Mouse (Mus musculus) hindbrain, embryonic 13.5 days (tissue): ENCODE results near the gene Mthfr. TPM values are rescaled to one million over a fixed set of nuclear protein-coding genes. Genes with fewer than 3 reads are reported as not detected.

ENCODE experiments used
- ATAC-seq: fragments of 200-750 bp; cut with Nextera tagmentation; 2 replicates; pipeline ENCODE4 v1.8.0; 2017; ENCODE audit warnings: moderate TSS enrichment; ENCODE audit not compliant: low FRiP score
- H3K27ac ChIP-seq: fragments of 300-500 bp; sonication (generic); 2 replicates; pipeline ENCODE4 v1.5.1; 2015; ENCODE audit warnings: inconsistent platforms, mild to moderate bottlenecking, moderate library complexity
- H3K27me3 ChIP-seq: fragments of 300-500 bp; sonication (generic); 2 replicates; pipeline ENCODE4 v1.6.1; 2015; ENCODE audit warnings: mild to moderate bottlenecking, inconsistent platforms
- H3K36me3 ChIP-seq: fragments of 300-500 bp; sonication (generic); 2 replicates; pipeline ENCODE4 v1.6.1; 2015; ENCODE audit warnings: mild to moderate bottlenecking, inconsistent platforms
- H3K4me1 ChIP-seq: fragments of 300-500 bp; sonication (generic); replicated peaks from 2 replicates; pipeline ENCODE4 v1.6.1; 2015; ENCODE audit warnings: inconsistent platforms
- H3K4me2 ChIP-seq: fragments of 300-500 bp; sonication (generic); 2 replicates; pipeline ENCODE4 v1.6.1; 2015; ENCODE audit warnings: inconsistent platforms, mild to moderate bottlenecking, moderate library complexity
- H3K4me3 ChIP-seq: fragments of 300-500 bp; sonication (generic); 2 replicates; pipeline ENCODE4 v1.5.1; 2015; ENCODE audit warnings: mild to moderate bottlenecking, inconsistent platforms
- H3K9ac ChIP-seq: fragments of 300-500 bp; sonication (generic); 2 replicates; pipeline ENCODE4 v1.6.1; 2015; ENCODE audit warnings: mild to moderate bottlenecking, inconsistent platforms
- H3K9me3 ChIP-seq: fragments of 300-500 bp; sonication (generic); 2 replicates; pipeline ENCODE4 v1.6.1; 2016; ENCODE audit warnings: inconsistent platforms
- WGBS: fragments of 180-500 bp; shearing (Covaris S2); methylation state at CpG from one replicate; pipeline ENCODE4 v1.1.7; 2015; 5-methylcytosine and 5-hydroxymethylcytosine counted together
- polyA plus RNA-seq: library from polyadenylated mRNA; unstranded; fragments of >200 nt; fragmentation: Nextera tagmentation; extraction: Ambion mirVana; gene quantifications from 2 replicates; pipeline ENCODE4 v1.2.1, GENCODE M21; 2015

Mthfr gene
- polyA plus RNA-seq, 1 experiment from 2014 or later, result 22.1 TPM

- peaks cover 65% of the 10 kb centered on the region for H3K36me3 ChIP-seq
Observed at GRCm38 (mm10) chr4:148057661-148058209, 18.9 kb downstream of the Mthfr start.

DNA sequence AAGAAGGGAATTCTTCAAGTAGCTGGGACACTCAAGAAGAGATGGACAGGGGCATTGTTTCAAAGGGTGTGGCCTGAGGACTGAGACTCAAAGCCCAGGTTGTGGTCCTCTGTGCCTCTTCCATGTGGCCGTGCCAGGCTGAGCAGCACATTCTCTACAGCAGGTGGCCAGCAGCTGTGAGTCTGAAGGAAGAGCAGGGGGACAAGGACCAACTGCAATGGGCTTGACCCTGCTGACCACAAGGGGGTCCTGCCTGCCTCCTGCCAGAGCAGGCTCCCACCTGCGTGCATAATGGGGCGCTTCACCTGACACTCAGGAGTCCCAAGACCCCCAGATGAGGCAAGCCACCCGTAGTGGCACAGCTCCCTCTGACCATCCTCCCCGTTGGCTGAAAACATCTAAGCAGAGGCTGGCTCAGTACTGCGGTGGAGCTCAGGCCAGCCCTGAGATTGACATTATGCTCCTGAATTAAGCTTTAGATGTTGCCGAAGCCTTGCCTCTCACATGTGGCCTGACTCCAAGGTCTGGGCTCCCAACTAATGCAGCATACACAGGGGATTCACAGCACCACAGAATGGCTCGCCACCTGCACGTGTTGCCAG is 19.4 kb downstream of the Mthfr start:
- Histone ChIP-seq H3K27ac (no peak overlapping the region), H3K4me1 (no peaks in the 10 kb centered on the region), H3K36me3 (peaks cover 60% of the 10 kb centered on the region), H3K9ac (no peak overlapping the region), H3K27me3 (no peaks in the 10 kb centered on the region), H3K9me3 (no peaks in the 10 kb centered on the region), H3K4me2 (no peak overlapping the region), H3K4me3 (no peak overlapping the region)
- no peak for ATAC-seq
- WGBS, result 94% methylated on average over 9 of the region's 9 CpGs

More at GRCm38 (mm10) chr4:148057661-148058209, 18.9 kb downstream of the Mthfr start:
- Histone ChIP-seq H3K27ac (no peak overlapping the region), H3K4me2 (no peak overlapping the region), H3K9ac (0 out of 2 replicates have a peak overlapping the region, but pooled peaks have one; percentile 24), H3K9me3 (no peaks in the 10 kb centered on the region), H3K4me1 (no peaks in the 10 kb centered on the region), H3K4me3 (no peak overlapping the region), H3K27me3 (no peaks in the 10 kb centered on the region)
- ATAC-seq, result no peak
- 66% methylated on average over 5 of the region's 5 CpGs for WGBS

- no peak for ATAC-seq
- Histone ChIP-seq H3K4me1 (no peaks in the 10 kb centered on the region), H3K27me3 (no peaks in the 10 kb centered on the region), H3K9me3 (no peaks in the 10 kb centered on the region), H3K9ac (no peak overlapping the region), H3K27ac (no peak overlapping the region), H3K4me3 (no peak overlapping the region), H3K4me2 (no peak overlapping the region), H3K36me3 (peaks cover 53% of the 10 kb centered on the region)
- 93% methylated on average over 6 of the region's 6 CpGs for WGBS
Observed at GRCm38 (mm10) chr4:148058993-148059392, 20.1 kb downstream of the Mthfr start.

DNA sequence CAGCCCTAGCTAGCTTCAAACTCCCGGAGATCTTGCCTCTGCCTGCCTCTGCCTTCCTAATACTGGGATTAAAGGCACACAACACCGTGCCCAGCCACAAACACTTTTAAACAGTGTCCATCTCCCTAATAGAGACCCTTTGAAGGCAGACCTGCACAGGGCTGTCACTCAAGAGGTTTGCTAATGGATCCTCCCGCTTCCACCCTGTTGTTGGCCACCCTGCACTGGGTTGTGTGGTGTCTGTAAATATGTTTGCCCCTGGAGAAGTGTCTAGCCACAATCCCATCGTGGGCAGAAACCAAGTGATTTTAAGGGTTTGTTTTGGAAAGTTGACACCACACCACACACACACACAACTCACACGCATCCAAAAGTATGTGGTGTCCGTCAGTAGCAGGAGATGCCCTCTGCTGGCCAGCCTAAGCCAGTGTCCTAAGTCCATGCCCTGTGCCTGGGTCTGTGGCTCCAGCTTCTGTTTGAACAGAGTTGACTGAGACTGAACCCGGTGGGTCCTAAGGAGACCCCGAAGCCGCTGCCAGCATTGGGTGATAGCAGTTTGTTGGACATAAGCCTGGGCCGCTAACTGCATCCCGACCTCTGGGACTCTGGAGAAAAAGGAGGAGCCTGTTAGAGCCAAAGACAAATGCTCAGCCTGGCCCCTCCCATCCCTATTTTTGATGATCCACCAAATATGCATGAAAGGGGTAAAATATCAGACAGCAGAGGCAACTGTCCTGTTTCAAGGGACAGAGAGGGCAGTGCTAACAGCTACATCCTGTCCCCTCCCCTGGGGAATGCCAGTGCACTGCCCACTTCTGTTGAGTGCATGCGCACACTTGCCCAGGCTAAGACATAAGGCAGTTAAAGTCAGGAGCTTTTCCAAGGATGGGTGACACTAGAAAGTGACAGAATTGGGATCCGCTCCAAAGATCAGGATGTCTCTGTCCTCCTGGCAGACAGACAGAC is 21.5 kb downstream of the Mthfr start:
- Histone ChIP-seq H3K4me1 (no peaks in the 10 kb centered on the region), H3K36me3 (peaks cover 39% of the 10 kb centered on the region), H3K4me3 (no peak overlapping the region), H3K9ac (no peak overlapping the region), H3K4me2 (no peak overlapping the region), H3K27me3 (0 out of 2 replicates have a peak, but pooled peaks cover 4% of the 10 kb centered on the region), H3K27ac (no peak overlapping the region), H3K9me3 (no peaks in the 10 kb centered on the region)
- WGBS, result 55% methylated on average over 13 of the region's 13 CpGs
- peak; percentile 27; the same call in 1 of the 2 replicates for ATAC-seq

- whole genome bisulfite sequencing, result 93% methylated on average over 9 of the region's 9 CpGs
- no peak overlapping the region for H3K27ac ChIP-seq
- 0 out of 2 replicates have a peak, but pooled peaks cover 4% of the 10 kb centered on the region for H3K27me3 ChIP-seq
- peaks cover 32% of the 10 kb centered on the region for H3K36me3 ChIP-seq
- H3K9ac ChIP-seq, result no peak overlapping the region
- H3K9me3 ChIP-seq, result no peaks in the 10 kb centered on the region
- H3K4me3 ChIP-seq, result no peak overlapping the region
- no peak overlapping the region for H3K4me2 ChIP-seq
- no peaks in the 10 kb centered on the region for H3K4me1 ChIP-seq
- no peak for ATAC-seq
Observed at GRCm38 (mm10) chr4:148061086-148061480, 22.2 kb downstream of the Mthfr start.

GRCm38 (mm10) chr4:148065702-148066400 is 27.0 kb downstream of the Mthfr start:
- WGBS, result 15% methylated on average over 5 of the region's 6 CpGs
- peaks cover 7% of the 10 kb centered on the region; the same call in 1 of the 2 replicates for H3K4me1 ChIP-seq
- H3K4me3 ChIP-seq, result no peak overlapping the region
- no peaks in the 10 kb centered on the region for H3K36me3 ChIP-seq
- no peak overlapping the region for H3K4me2 ChIP-seq
- no peak overlapping the region for H3K9ac ChIP-seq
- ATAC-seq, result no peak
- no peaks in the 10 kb centered on the region for H3K9me3 ChIP-seq
- H3K27me3 ChIP-seq, result 0 out of 2 replicates have a peak, but pooled peaks cover 4% of the 10 kb centered on the region
- no peak overlapping the region for H3K27ac ChIP-seq

GRCm38 (mm10) chr4:148066401-148066744 is 27.5 kb downstream of the Mthfr start:
- WGBS, result 36% methylated on average over 9 of the region's 9 CpGs
- no peak overlapping the region for H3K4me2 ChIP-seq
- peaks cover 7% of the 10 kb centered on the region; the same call in 1 of the 2 replicates for H3K4me1 ChIP-seq
- no peak overlapping the region for H3K4me3 ChIP-seq
- H3K36me3 ChIP-seq, result no peaks in the 10 kb centered on the region
- H3K9ac ChIP-seq, result no peak overlapping the region
- H3K27ac ChIP-seq, result no peak overlapping the region
- no peaks in the 10 kb centered on the region for H3K9me3 ChIP-seq
- ATAC-seq, result no peak
- H3K27me3 ChIP-seq, result 0 out of 2 replicates have a peak, but pooled peaks cover 4% of the 10 kb centered on the region

DNA sequence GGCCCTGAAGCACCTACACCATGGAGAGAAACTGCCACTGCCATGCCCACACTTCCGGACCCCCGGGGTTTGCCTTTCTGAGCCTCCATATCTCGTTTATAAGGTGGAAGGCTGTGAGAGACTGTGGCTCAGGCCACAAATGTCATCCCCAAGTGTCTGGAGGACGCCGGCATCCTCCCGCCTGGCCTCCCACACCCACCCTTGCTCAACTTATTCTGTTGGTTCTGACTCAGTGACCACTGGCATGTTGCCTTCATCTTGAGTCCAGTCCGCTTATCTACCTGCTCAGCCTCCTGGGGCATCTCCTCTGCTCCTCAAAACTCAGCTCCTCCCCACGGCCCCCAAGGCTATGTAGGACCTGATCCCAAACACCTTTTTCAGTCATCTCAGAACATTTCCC is 28.5 kb downstream of the Mthfr start:
- no peaks in the 10 kb centered on the region for H3K36me3 ChIP-seq
- H3K4me2 ChIP-seq, result no peak overlapping the region
- H3K4me3 ChIP-seq, result no peak overlapping the region
- H3K27ac ChIP-seq, result no peak overlapping the region
- no peak for ATAC-seq
- peaks cover 7% of the 10 kb centered on the region; the same call in 1 of the 2 replicates for H3K4me1 ChIP-seq
- 83% methylated on average over 8 of the region's 8 CpGs for WGBS
- H3K9me3 ChIP-seq, result no peaks in the 10 kb centered on the region
- H3K9ac ChIP-seq, result no peak overlapping the region
- H3K27me3 ChIP-seq, result 0 out of 2 replicates have a peak, but pooled peaks cover 4% of the 10 kb centered on the region

DNA sequence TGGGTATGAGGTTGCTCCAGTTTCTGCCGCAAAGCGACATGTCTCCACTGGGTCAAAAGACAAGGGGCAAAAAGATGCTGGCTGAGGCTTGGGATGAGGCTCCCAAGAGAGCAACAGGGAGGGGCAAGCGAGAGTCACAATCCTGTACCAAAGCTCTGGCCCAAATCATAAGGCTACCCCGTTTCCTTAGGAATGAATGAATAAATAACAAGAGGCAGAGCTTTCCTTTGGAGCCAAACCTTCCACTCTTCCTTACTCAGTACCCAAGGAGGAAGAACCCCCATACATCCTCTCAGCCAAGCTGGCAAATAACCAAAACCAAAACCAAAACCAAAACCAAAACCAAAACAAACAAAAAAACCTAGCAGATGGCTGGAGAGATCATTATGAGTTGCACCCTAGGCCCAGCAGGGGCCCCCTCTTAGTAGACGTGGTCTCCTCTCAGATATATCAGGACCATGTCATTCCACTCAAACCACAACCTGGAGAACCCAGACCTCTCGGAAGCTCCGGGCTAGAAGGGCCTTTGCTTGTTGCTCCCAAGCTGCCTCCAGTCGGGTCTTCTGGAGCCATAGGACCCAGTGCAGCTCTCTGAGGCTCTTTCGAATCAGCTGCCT is 30.8 kb downstream of the Mthfr start:
- H3K4me3 ChIP-seq, result no peak overlapping the region
- ATAC-seq, result no peak
- no peaks in the 10 kb centered on the region for H3K9me3 ChIP-seq
- H3K27ac ChIP-seq, result no peak overlapping the region
- H3K4me1 ChIP-seq, result peaks cover 7% of the 10 kb centered on the region; the same call in 1 of the 2 replicates
- no peaks in the 10 kb centered on the region for H3K36me3 ChIP-seq
- H3K9ac ChIP-seq, result no peak overlapping the region
- WGBS, result 86% methylated on average over 9 of the region's 9 CpGs
- H3K27me3 ChIP-seq, result no peaks in the 10 kb centered on the region
- no peak overlapping the region for H3K4me2 ChIP-seq

- Histone ChIP-seq H3K4me1 (peaks cover 6% of the 10 kb centered on the region; the same call in 1 of the 2 replicates), H3K27me3 (no peaks in the 10 kb centered on the region), H3K9ac (no peak overlapping the region; the same call in 1 of the 2 replicates), H3K27ac (no peak overlapping the region), H3K4me2 (no peak overlapping the region), H3K9me3 (no peaks in the 10 kb centered on the region), H3K4me3 (no peak overlapping the region), H3K36me3 (no peaks in the 10 kb centered on the region)
- WGBS, result 57% methylated on average over 5 of the region's 5 CpGs
- ATAC-seq, result no peak
Observed at GRCm38 (mm10) chr4:148071508-148071907, 32.6 kb downstream of the Mthfr start.

DNA sequence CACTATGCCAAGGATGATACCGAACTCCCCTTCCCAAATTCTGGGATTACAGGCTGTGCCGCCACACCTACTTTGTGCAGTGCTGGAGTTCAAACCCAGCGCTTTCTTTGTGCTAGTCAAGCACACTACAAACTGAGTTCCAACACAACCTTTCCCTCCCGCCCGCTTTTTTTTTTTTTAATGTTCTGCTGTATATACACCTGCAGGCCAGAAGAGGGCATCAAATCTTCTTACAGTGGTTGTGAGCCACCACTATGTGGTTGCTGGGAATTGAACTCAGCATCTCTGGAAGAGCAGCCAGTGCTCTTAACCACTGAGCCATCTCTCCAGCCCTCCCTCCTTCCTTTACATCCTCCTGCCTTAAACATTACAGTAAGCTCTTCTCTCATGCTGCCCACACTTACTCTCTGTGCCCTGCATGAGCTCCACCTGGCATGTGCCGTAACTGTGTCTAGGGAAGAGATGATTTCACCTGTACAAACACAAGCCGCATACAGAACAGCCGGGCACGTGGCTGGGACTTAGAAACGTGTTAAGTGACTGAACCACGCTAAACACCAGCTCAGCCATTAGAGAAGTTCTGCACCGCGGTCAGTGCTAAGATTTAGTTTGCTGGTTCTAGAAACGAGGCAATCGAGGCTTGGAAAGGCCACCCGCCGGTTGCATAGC is 35.8 kb downstream of the Mthfr start:
- H3K9ac ChIP-seq, result peak overlapping the region; percentile 46; the same call in 1 of the 2 replicates
- H3K27ac ChIP-seq, result no peak overlapping the region
- no peaks in the 10 kb centered on the region for H3K9me3 ChIP-seq
- H3K36me3 ChIP-seq, result no peaks in the 10 kb centered on the region
- H3K4me2 ChIP-seq, result peak overlapping the region; percentile 51
- 50% methylated on average over 17 of the region's 17 CpGs for WGBS
- H3K27me3 ChIP-seq, result no peaks in the 10 kb centered on the region
- H3K4me1 ChIP-seq, result 0 out of 2 replicates have a peak, but pooled peaks cover 3% of the 10 kb centered on the region
- no peak for ATAC-seq
- peak overlapping the region; percentile 29 for H3K4me3 ChIP-seq
